Mouse (Mus musculus): ENCODE data around the gene Zfp972. TPM values are rescaled to one million over a fixed set of nuclear protein-coding genes. Genes with fewer than 3 reads are reported as not detected.

Zfp972 gene
- polyA plus RNA-seq (2012; ENCODE audit: low replicate concordance) = not detected in 2 replicates

DNA sequence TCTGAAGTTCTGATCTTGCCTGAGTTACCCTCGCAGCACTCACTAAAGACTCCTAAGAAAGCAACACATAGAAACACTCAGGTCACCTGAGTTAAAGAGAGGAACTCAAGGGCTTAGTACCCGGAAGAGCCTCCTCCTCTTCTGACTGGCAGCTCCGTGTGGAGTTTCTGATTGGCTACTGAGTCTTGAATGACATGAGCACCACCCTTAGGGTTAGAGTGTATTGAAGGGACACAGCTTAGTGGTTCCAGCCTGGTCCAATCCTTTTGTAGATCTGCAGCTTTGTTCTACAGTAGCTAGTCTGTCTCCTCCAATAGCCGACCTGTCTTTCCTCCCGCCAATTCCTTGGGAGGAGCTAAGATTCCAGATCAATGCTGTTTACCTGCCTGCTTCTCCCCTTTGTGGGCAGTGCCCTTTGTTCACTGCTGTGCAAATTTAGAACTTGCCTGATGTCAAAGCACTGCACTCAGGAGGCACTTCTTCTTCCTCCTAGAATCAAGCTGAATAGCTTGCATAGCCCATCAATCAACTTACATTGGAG, at the start of gene Zfp972:
Gene Zfp972, minus strand, starts transcription at position 51 of the 541 bp plus-strand sequence.

DNA sequence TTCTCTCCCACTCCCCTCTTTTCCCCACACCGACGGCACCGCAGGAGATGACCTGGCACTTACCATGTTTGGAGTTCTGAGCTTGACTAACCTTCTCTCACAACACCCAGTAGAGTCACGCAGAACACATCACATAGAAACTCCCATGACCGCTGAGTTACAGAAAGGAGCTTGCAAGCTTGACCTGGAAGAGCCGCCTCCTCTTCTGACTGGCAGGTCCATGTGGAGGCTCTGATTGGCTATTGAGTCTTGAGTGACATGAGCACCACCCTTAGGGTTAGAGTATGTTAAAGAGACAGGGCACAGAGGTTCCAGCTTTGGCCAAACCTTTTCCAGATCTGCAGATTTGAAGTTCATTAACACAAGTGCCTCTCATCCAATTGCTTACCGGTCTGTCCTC, 31.7 kb upstream of the Zfp972 start, which contains the start of gene Gm14326:
Gene Gm14326, minus strand, starts transcription at position 153 of the 400 bp plus-strand sequence.

DNA sequence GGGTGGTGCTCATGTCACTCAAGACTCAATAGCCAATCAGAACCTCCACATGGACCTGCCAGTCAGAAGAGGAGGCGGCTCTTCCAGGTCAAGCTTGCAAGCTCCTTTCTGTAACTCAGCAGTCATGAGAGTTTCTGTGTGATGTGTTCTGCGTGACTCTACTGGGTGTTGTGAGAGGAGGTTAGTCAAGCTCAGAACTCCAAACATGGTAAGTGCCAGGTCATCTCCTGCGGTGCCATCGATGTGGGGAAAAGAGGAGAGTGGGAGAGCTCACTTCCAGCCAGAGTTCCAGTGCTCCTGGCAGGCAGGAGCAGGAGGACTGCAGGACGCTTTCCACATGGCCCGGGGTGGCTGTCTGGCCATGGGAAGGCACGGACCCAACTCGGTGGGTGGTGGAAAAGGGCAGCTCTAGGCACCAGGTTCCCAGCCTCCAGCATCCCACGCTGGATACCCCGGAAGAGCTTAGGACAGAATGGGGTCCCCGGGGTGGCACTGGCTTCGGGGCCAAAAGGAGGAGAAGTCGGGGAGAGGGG, 28.3 kb downstream of the Zfp972 start, which contains the start of gene Gm14327:
Gene Gm14327, plus strand, starts transcription at position 51 of the 533 bp plus-strand sequence.

Other genes with a start within 250 kb of the Zfp972 start
- gene Gm14322, start 166.3 kb downstream of the Zfp972 start, polyA plus RNA-seq (2012; ENCODE audit: low replicate concordance) = 0.78 TPM in 1 of 2 replicates, not detected in the other
- gene Gm14325, start 85.3 kb downstream of the Zfp972 start, polyA plus RNA-seq (2012; ENCODE audit: low replicate concordance) = 0.18 TPM in 1 of 2 replicates, not detected in the other
- not detected in 2 replicates for gene Gm14327, start 28.5 kb downstream of the Zfp972 start, polyA plus RNA-seq (2012; ENCODE audit: low replicate concordance)
- 0.25 and 0.88 TPM in 2 replicates for gene Gm14326, start 31.7 kb upstream of the Zfp972 start, polyA plus RNA-seq (2012; ENCODE audit: low replicate concordance)
- gene Zfp971, start 97.7 kb upstream of the Zfp972 start, polyA plus RNA-seq (2012; ENCODE audit: low replicate concordance) = 1.1 and 1.2 TPM in 2 replicates
- gene Zfp931, start 152.9 kb upstream of the Zfp972 start, polyA plus RNA-seq (2012; ENCODE audit: low replicate concordance) = 0.68 TPM in 1 of 2 replicates, not detected in the other
- 0.11 and 1.7 TPM in 2 replicates for gene Phactr3, start 193.4 kb upstream of the Zfp972 start, polyA plus RNA-seq (2012; ENCODE audit: low replicate concordance)

Data from leukemia stem cell, adult 10-12 weeks (primary cell).